Mouse (Mus musculus): Measurements from ENCODE around the gene Tefm.
"Not testable (repeated sequence)": the region's sequence is repeated elsewhere in the genome, so short reads cannot be mapped to it uniquely, and the experiment has no call there.

DNA sequence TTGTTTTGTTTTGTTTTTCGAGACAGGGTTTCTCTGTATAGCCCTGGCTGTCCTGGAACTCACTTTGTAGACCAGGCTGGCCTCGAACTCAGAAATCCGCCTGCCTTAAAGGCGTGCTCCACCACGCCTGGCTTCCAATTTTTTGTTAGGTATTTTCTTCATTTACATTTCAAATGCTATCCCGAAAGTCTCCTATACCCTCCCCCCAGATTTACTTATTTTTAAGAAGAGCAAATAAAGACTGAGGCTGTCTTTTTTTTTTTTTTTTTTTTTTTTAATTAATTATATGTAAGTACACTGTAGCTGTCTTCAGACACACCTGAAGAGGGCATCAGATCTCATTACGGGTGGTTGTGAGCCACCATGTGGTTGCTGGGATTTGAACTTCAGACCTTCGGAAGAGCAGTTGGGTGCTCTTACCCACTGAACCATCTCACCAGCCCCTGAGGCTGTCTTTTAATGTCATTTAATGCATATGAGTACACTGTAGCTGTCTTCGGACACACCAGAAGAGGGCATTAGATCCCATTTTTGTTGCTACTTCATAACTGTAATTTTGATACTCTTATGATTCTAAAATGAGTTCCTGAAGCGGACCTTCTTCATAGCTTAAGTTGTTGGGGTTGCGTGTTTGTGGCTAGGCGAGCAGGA lies 41.2 kb upstream of the Tefm start:
- not testable (repeated sequence) for TF ChIP-seq POLR2A, CTCF (IDR thresholded peaks at IDR 0.05; ENCODE audit: insufficient read depth, low read depth, low read length)
